Comparison of ENCODE assay signal across 24 mouse cellular contexts in the genomic region with DNA sequence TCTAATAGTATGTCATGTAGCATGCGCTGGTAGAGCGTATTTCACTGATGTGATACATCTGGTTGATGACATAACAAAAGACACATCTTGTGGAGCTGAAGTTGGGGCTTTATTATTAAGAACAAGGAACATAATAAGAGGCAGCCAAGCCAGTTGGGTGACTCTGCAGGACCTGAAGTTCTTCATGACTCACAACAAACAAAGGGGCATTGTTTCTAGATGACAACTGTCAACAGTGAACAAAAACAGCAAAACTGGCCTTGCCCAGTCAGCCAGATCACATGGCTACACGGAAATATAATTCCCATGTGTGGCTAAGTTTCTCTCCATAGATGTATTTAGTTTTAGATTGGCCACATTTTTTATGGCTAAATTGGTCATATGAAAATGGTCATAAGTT.
DNase-seq lines count a peak whose midpoint lies in the region; TF ChIP-seq lines count a peak whose summit lies in the region.
"Had no signal": no experiment of that assay in that cellular context is flagged by ENCODE, and none has a peak within 500 bp of the region (broad histone marks: within the 10 kb centered on the region; RNA-seq: fewer than 3 reads in every experiment).

No protein-coding gene starts in this region.

- no peak overlapping the region for H3ac ChIP-seq in C2C12 (ENCODE audit: control insufficient read depth, insufficient read length, low read depth)

- no peaks in the 10 kb centered on the region for H3K36me3 ChIP-seq in C2C12 (ENCODE audit: control insufficient read depth, insufficient read depth)
- H3K36me3 ChIP-seq: embryonic facial prominence, embryonic 13.5 days; forebrain, embryonic 12.5 days; forebrain, embryonic 15.5 days; heart, embryonic 10.5 days; heart, embryonic 13.5 days had no signal

- peak; percentile 8 for DNase-seq in layer of hippocampus, adult 9-11 months
- DNase-seq in layer of hippocampus, postnatal 14 days (ENCODE audit: low spot score in 2 of 2), result no peak
- peak; percentile 26 for DNase-seq in brain, adult 2 months (ENCODE audit: low read depth, low spot score)
- DNase-seq in telencephalon, adult 2 months (ENCODE audit: low read depth, low spot score), result peak; percentile 12
- DNase-seq in spleen, postnatal 14 days (ENCODE audit: low spot score in 2 of 2), result no peak
- no peak for DNase-seq in adrenal gland, postnatal 25 days
- DNase-seq: adrenal gland, adult 8-10 months; adrenal gland, postnatal 36 days; cerebellum, adult 11 months; cerebellum, adult 2 months; cerebellum, adult 9-11 months; cerebellum, postnatal 25 days; gastrocnemius, postnatal 10 days; gastrocnemius, postnatal 36 days; heart, adult 2 months; heart, postnatal 14 days; heart, postnatal 4 days had no signal

- H3K27me3 ChIP-seq in C2C12 (ENCODE audit: control insufficient read depth, insufficient read depth, insufficient read length), result no peaks in the 10 kb centered on the region
- H3K27me3 ChIP-seq: embryonic facial prominence, embryonic 13.5 days; forebrain, embryonic 12.5 days; forebrain, embryonic 15.5 days; Patski had no signal

- no peak overlapping the region for H3K4me3 ChIP-seq in C2C12 (ENCODE audit: insufficient read depth, poor library complexity, severe bottlenecking)
- H3K4me3 ChIP-seq: embryonic facial prominence, embryonic 13.5 days; forebrain, embryonic 12.5 days; forebrain, embryonic 15.5 days; heart, adult 2 months; heart, embryonic 10.5 days; heart, embryonic 13.5 days had no signal

- H3K79me3 ChIP-seq in C2C12 (ENCODE audit: low read depth), result no peaks in the 10 kb centered on the region

- TF ChIP-seq CTCF in C2C12 (IDR thresholded peaks at IDR 0.05; ENCODE audit: control insufficient read depth, insufficient read depth, insufficient read length), result no peak

- no peaks in the 10 kb centered on the region for H3K79me2 ChIP-seq in C2C12 (ENCODE audit: control insufficient read depth, insufficient read depth)

TF ChIP-seq in C2C12, 6 proteins besides CTCF, POLR2A, EP300 and RAD21:
- no peak for TF ChIP-seq MAX (IDR thresholded peaks at IDR 0.05)
- TF ChIP-seq USF1 (IDR thresholded peaks at IDR 0.05; ENCODE audit: low read depth), result peak; percentile 38
- TF ChIP-seq FOSL1 (IDR thresholded peaks at IDR 0.05; ENCODE audit: insufficient read depth, low read length, poor library complexity, severe bottlenecking), result no peak
- TF ChIP-seq MYOG (IDR thresholded peaks at IDR 0.05; ENCODE audit: control insufficient read depth, extremely low read depth, insufficient read length), result no peak
- TF ChIP-seq MYOD1 (IDR thresholded peaks at IDR 0.05; ENCODE audit: control insufficient read depth, insufficient read length, low read depth), result no peak
TF ChIP-seq in C2C12: peak in this region for 1.

Comparison
In these comparisons a context has a peak if more than half of its experiments do, and no peak if none do; other contexts are left out.
1. DNase-seq: peak in layer of hippocampus, adult 9-11 months (single experiment), brain, adult 2 months (single experiment) and telencephalon, adult 2 months (single experiment); none in layer of hippocampus, postnatal 14 days (0 of 2), spleen, postnatal 14 days (0 of 2) and adrenal gland, postnatal 25 days (single experiment).